Mouse (Mus musculus): Measurements from ENCODE around the gene Myo9b. TPM values are rescaled to one million over a fixed set of nuclear protein-coding genes. Genes with fewer than 3 reads are reported as not detected.

The Myo9b gene
- total and polyA plus RNA-seq, 2 experiments, result 7.6 to 8.6 TPM

- H3K4me3 ChIP-seq (ENCODE audit: insufficient read depth, low read depth, low read length), result no peak overlapping the region
- H3K27me3 ChIP-seq (ENCODE audit: control insufficient read depth, insufficient read depth, low read length), result no peaks in the 10 kb centered on the region
- no peak for TF ChIP-seq CTCF (IDR thresholded peaks at IDR 0.05; ENCODE audit: low read depth, low read length)
- no peak for TF ChIP-seq POLR2A (IDR thresholded peaks at IDR 0.05; ENCODE audit: extremely low read depth, insufficient read depth, low read length)
- peaks cover 12% of the 10 kb centered on the region for H3K4me1 ChIP-seq (ENCODE audit: control insufficient read depth, insufficient read depth, low read length)
- DNase-seq (ENCODE audit: extremely low read depth, low read depth, low spot score), result no peak
- peaks cover 10% of the 10 kb centered on the region; the same call in 1 of the 2 replicates for H3K79me2 ChIP-seq (ENCODE audit: control insufficient read depth, insufficient read depth, low read length)
- no peak overlapping the region for H3K27ac ChIP-seq (replicated peaks; ENCODE audit: insufficient read depth, low read depth, low read length)
- 86% methylated on average over 12 of the region's 12 CpGs for WGBS
- no peak overlapping the region for H3K9ac ChIP-seq (ENCODE audit: low read depth, low read length)
- H3K36me3 ChIP-seq (ENCODE audit: control insufficient read depth, insufficient read depth, low read length), result peaks cover 2% of the 10 kb centered on the region; the same call in 1 of the 2 replicates
Observed at GRCm38 (mm10) chr8:71397701-71398100, 125.2 kb downstream of the Myo9b start.

- WGBS, result 99% methylated on average over 2 of the region's 2 CpGs
- Histone ChIP-seq H3K4me3 (ENCODE audit: insufficient read depth, low read depth, low read length) (no peak overlapping the region), H3K36me3 (ENCODE audit: control insufficient read depth, insufficient read depth, low read length) (peaks cover 2% of the 10 kb centered on the region; the same call in 1 of the 2 replicates), H3K79me2 (ENCODE audit: control insufficient read depth, insufficient read depth, low read length) (peaks cover 10% of the 10 kb centered on the region; the same call in 1 of the 2 replicates), H3K4me1 (ENCODE audit: control insufficient read depth, insufficient read depth, low read length) (peaks cover 18% of the 10 kb centered on the region), H3K27me3 (ENCODE audit: control insufficient read depth, insufficient read depth, low read length) (no peaks in the 10 kb centered on the region), H3K27ac (replicated peaks; ENCODE audit: insufficient read depth, low read depth, low read length) (no peak overlapping the region), H3K9ac (ENCODE audit: low read depth, low read length) (no peak overlapping the region)
- no peak for DNase-seq (ENCODE audit: extremely low read depth, low read depth, low spot score)
- TF ChIP-seq CTCF (IDR thresholded peaks at IDR 0.05; ENCODE audit: low read depth, low read length) (no peak), POLR2A (IDR thresholded peaks at IDR 0.05; ENCODE audit: extremely low read depth, insufficient read depth, low read length) (no peak)
Observed at GRCm38 (mm10) chr8:71400826-71401225, 128.3 kb downstream of the Myo9b start.

- Histone ChIP-seq H3K4me1 (ENCODE audit: control insufficient read depth, insufficient read depth, low read length) (peaks cover 21% of the 10 kb centered on the region), H3K27me3 (ENCODE audit: control insufficient read depth, insufficient read depth, low read length) (no peaks in the 10 kb centered on the region), H3K4me3 (ENCODE audit: insufficient read depth, low read depth, low read length) (no peak overlapping the region), H3K36me3 (ENCODE audit: control insufficient read depth, insufficient read depth, low read length) (peaks cover 2% of the 10 kb centered on the region; the same call in 1 of the 2 replicates), H3K9ac (ENCODE audit: low read depth, low read length) (no peak overlapping the region), H3K79me2 (ENCODE audit: control insufficient read depth, insufficient read depth, low read length) (peaks cover 10% of the 10 kb centered on the region; the same call in 1 of the 2 replicates), H3K27ac (replicated peaks; ENCODE audit: insufficient read depth, low read depth, low read length) (no peak overlapping the region)
- no peak for DNase-seq (ENCODE audit: extremely low read depth, low read depth, low spot score)
- TF ChIP-seq CTCF (IDR thresholded peaks at IDR 0.05; ENCODE audit: low read depth, low read length) (no peak), POLR2A (IDR thresholded peaks at IDR 0.05; ENCODE audit: extremely low read depth, insufficient read depth, low read length) (no peak)
Observed at GRCm38 (mm10) chr8:71401454-71401853, 128.9 kb downstream of the Myo9b start.

- DNase-seq (ENCODE audit: extremely low read depth, low read depth, low spot score), result no peak
- TF ChIP-seq POLR2A (IDR thresholded peaks at IDR 0.05; ENCODE audit: extremely low read depth, insufficient read depth, low read length), result no peak
- no peak for TF ChIP-seq CTCF (IDR thresholded peaks at IDR 0.05; ENCODE audit: low read depth, low read length)
- no peak overlapping the region for H3K9ac ChIP-seq (ENCODE audit: low read depth, low read length)
- WGBS, result 98% methylated on average over 9 of the region's 9 CpGs
- no peaks in the 10 kb centered on the region for H3K27me3 ChIP-seq (ENCODE audit: control insufficient read depth, insufficient read depth, low read length)
- H3K4me3 ChIP-seq (ENCODE audit: insufficient read depth, low read depth, low read length), result no peak overlapping the region
- H3K27ac ChIP-seq (replicated peaks; ENCODE audit: insufficient read depth, low read depth, low read length), result no peak overlapping the region
- H3K79me2 ChIP-seq (ENCODE audit: control insufficient read depth, insufficient read depth, low read length), result peaks cover 3% of the 10 kb centered on the region; the same call in 1 of the 2 replicates
- H3K4me1 ChIP-seq (ENCODE audit: control insufficient read depth, insufficient read depth, low read length), result peaks cover 18% of the 10 kb centered on the region
- peaks cover 2% of the 10 kb centered on the region; the same call in 1 of the 2 replicates for H3K36me3 ChIP-seq (ENCODE audit: control insufficient read depth, insufficient read depth, low read length)
Observed at GRCm38 (mm10) chr8:71402446-71402964, 130.0 kb downstream of the Myo9b start.

- DNase-seq (ENCODE audit: extremely low read depth, low read depth, low spot score), result no peak
- Histone ChIP-seq H3K79me2 (ENCODE audit: control insufficient read depth, insufficient read depth, low read length) (no peaks in the 10 kb centered on the region), H3K36me3 (ENCODE audit: control insufficient read depth, insufficient read depth, low read length) (peaks cover under 1% of the 10 kb centered on the region; the same call in 1 of the 2 replicates), H3K27ac (replicated peaks; ENCODE audit: insufficient read depth, low read depth, low read length) (no peak overlapping the region), H3K27me3 (ENCODE audit: control insufficient read depth, insufficient read depth, low read length) (no peaks in the 10 kb centered on the region), H3K4me3 (ENCODE audit: insufficient read depth, low read depth, low read length) (no peak overlapping the region), H3K4me1 (ENCODE audit: control insufficient read depth, insufficient read depth, low read length) (peaks cover 15% of the 10 kb centered on the region), H3K9ac (ENCODE audit: low read depth, low read length) (no peak overlapping the region)
- TF ChIP-seq CTCF (IDR thresholded peaks at IDR 0.05; ENCODE audit: low read depth, low read length), result no peak
- TF ChIP-seq POLR2A (IDR thresholded peaks at IDR 0.05; ENCODE audit: extremely low read depth, insufficient read depth, low read length), result no peak
- 85% methylated on average over 6 of the region's 6 CpGs for WGBS
Observed at GRCm38 (mm10) chr8:71403107-71403885, 130.8 kb downstream of the Myo9b start.

- DNase-seq (ENCODE audit: extremely low read depth, low read depth, low spot score), result no peak
- no peak overlapping the region for H3K4me3 ChIP-seq (ENCODE audit: insufficient read depth, low read depth, low read length)
- no peak for TF ChIP-seq POLR2A (IDR thresholded peaks at IDR 0.05; ENCODE audit: extremely low read depth, insufficient read depth, low read length)
- no peak for TF ChIP-seq CTCF (IDR thresholded peaks at IDR 0.05; ENCODE audit: low read depth, low read length)
- H3K79me2 ChIP-seq (ENCODE audit: control insufficient read depth, insufficient read depth, low read length), result no peaks in the 10 kb centered on the region
- WGBS, result 88% methylated on average over 8 of the region's 8 CpGs
- no peak overlapping the region for H3K27ac ChIP-seq (replicated peaks; ENCODE audit: insufficient read depth, low read depth, low read length)
- H3K36me3 ChIP-seq (ENCODE audit: control insufficient read depth, insufficient read depth, low read length), result no peaks in the 10 kb centered on the region
- H3K27me3 ChIP-seq (ENCODE audit: control insufficient read depth, insufficient read depth, low read length), result no peaks in the 10 kb centered on the region
- H3K9ac ChIP-seq (ENCODE audit: low read depth, low read length), result no peak overlapping the region
- H3K4me1 ChIP-seq (ENCODE audit: control insufficient read depth, insufficient read depth, low read length), result peaks cover 15% of the 10 kb centered on the region
Observed at GRCm38 (mm10) chr8:71404011-71404410, 131.5 kb downstream of the Myo9b start.
